Mouse (Mus musculus) cerebellum, adult 2 months (tissue): Measurements from ENCODE around the gene Fam126b.

Experiments used
- CTCF ChIP-seq: fragments of 200-500 bp; IDR thresholded peaks from 2 replicates; pipeline ENCODE4 v1.5.1; 2011; ENCODE audit warnings: low read depth, mild to moderate bottlenecking, control low read depth, low read length, moderate library complexity, borderline replicate concordance; ENCODE audit not compliant: insufficient read depth
- POLR2A ChIP-seq: fragments of 200-500 bp; IDR thresholded peaks from 2 replicates; pipeline ENCODE4 v1.6.1; 2011; ENCODE audit warnings: low read length, control low read depth, borderline replicate concordance; ENCODE audit not compliant: insufficient read depth

DNA sequence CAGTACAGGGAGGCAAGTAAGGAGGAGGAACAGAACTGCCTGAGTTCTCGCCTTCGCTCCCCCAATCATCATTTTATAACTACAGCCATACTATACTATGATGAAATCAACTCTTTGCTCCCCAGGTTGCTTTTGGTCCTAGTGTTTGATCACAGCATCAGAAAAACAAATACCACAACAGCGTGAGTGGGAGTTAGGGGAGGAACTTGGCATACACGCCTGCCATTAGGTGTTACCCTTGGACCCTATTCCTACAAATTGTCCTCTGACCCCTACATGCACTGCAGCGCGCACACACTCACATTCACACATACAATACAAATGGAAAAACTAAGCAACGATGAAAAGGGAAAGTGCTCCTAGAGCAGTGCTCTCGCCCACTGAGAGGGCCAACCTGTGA, 110.5 kb downstream of the Fam126b start:
- TF ChIP-seq CTCF (no peak), POLR2A (no peak)
